Mouse (Mus musculus): ENCODE data around the gene Nrg3. TPM values are rescaled to one million over a fixed set of nuclear protein-coding genes. Genes with fewer than 3 reads are reported as not detected.

The Nrg3 gene
- total RNA-seq, 2 experiments from 2014 or later: 66.5 to 78.1 TPM

GRCm38 (mm10) chr14:38701413-38701812 lies 771.5 kb downstream of the Nrg3 start:
- intact Hi-C loops (cut with DNase I): no loop called here
- no peak for DNase-seq (ENCODE audit: low spot score in 2 of 2)

GRCm38 (mm10) chr14:38700972-38701371 lies 771.9 kb downstream of the Nrg3 start:
- DNase-seq (ENCODE audit: low spot score in 2 of 2): no peak
- intact Hi-C loops (cut with DNase I): no loop called here

GRCm38 (mm10) chr14:38659973-38660372 lies 812.9 kb downstream of the Nrg3 start:
- intact Hi-C loops (cut with DNase I): no loop called here

GRCm38 (mm10) chr14:38637070-38637469 lies 835.8 kb downstream of the Nrg3 start:
- no peak for DNase-seq (ENCODE audit: low spot score in 2 of 2)
- intact Hi-C loops (cut with DNase I): no loop called here

More at GRCm38 (mm10) chr14:38659973-38660372, 812.9 kb downstream of the Nrg3 start:
- DNase-seq (ENCODE audit: low spot score in 2 of 2): no peak

GRCm38 (mm10) chr14:38630114-38630513 lies 842.8 kb downstream of the Nrg3 start:
- intact Hi-C loops (cut with DNase I): no loop called here
- DNase-seq (ENCODE audit: low spot score in 2 of 2): no peak

GRCm38 (mm10) chr14:38629671-38630070 lies 843.2 kb downstream of the Nrg3 start:
- intact Hi-C loops (cut with DNase I): no loop called here
- no peak for DNase-seq (ENCODE audit: low spot score in 2 of 2)

- intact Hi-C loops (cut with DNase I): no loop called here
- no peak for DNase-seq (ENCODE audit: low spot score in 2 of 2)
Observed at GRCm38 (mm10) chr14:38628862-38629619, 843.8 kb downstream of the Nrg3 start.

GRCm38 (mm10) chr14:38616969-38617368 lies 855.9 kb downstream of the Nrg3 start:
- intact Hi-C loops (cut with DNase I): no loop called here
- no peak for DNase-seq (ENCODE audit: low spot score in 2 of 2)

GRCm38 (mm10) chr14:38597735-38598134 lies 875.2 kb downstream of the Nrg3 start:
- intact Hi-C loops (cut with DNase I): no loop called here
- DNase-seq (ENCODE audit: low spot score in 2 of 2): no peak

GRCm38 (mm10) chr14:38594297-38594696 lies 878.6 kb downstream of the Nrg3 start:
- intact Hi-C loops (cut with DNase I): no loop called here
- DNase-seq (ENCODE audit: low spot score in 2 of 2): no peak

- no peak for DNase-seq (ENCODE audit: low spot score in 2 of 2)
- intact Hi-C loops (cut with DNase I): no loop called here
Observed at GRCm38 (mm10) chr14:38576796-38577195, 896.1 kb downstream of the Nrg3 start.

GRCm38 (mm10) chr14:38568184-38568583 lies 904.7 kb downstream of the Nrg3 start:
- intact Hi-C loops (cut with DNase I): no loop called here
- DNase-seq (ENCODE audit: low spot score in 2 of 2): no peak

GRCm38 (mm10) chr14:38566182-38566581 lies 906.7 kb downstream of the Nrg3 start:
- DNase-seq (ENCODE audit: low spot score in 2 of 2): no peak
- intact Hi-C loops (cut with DNase I): no loop called here

GRCm38 (mm10) chr14:38554636-38555035 lies 918.3 kb downstream of the Nrg3 start:
- DNase-seq (ENCODE audit: low spot score in 2 of 2): no peak
- intact Hi-C loops (cut with DNase I): no loop called here

GRCm38 (mm10) chr14:38547257-38547656 lies 925.6 kb downstream of the Nrg3 start:
- intact Hi-C loops (cut with DNase I): no loop called here
- DNase-seq (ENCODE audit: low spot score in 2 of 2): no peak

GRCm38 (mm10) chr14:38535181-38535580 lies 937.7 kb downstream of the Nrg3 start:
- no peak for DNase-seq (ENCODE audit: low spot score in 2 of 2)
- intact Hi-C loops (cut with DNase I): no loop called here

GRCm38 (mm10) chr14:38533495-38533894 lies 939.4 kb downstream of the Nrg3 start:
- intact Hi-C loops (cut with DNase I): no loop called here

GRCm38 (mm10) chr14:38516232-38516631 lies 956.7 kb downstream of the Nrg3 start:
- intact Hi-C loops (cut with DNase I): no loop called here
- no peak for DNase-seq (ENCODE audit: low spot score in 2 of 2)

More at GRCm38 (mm10) chr14:38533495-38533894, 939.4 kb downstream of the Nrg3 start:
- DNase-seq (ENCODE audit: low spot score in 2 of 2): no peak

GRCm38 (mm10) chr14:38509016-38509415 lies 963.9 kb downstream of the Nrg3 start:
- intact Hi-C loops (cut with DNase I): no loop called here
- no peak for DNase-seq (ENCODE audit: low spot score in 2 of 2)

- no peak for DNase-seq (ENCODE audit: low spot score in 2 of 2)
- intact Hi-C loops (cut with DNase I): no loop called here
Observed at GRCm38 (mm10) chr14:38494970-38495369, 977.9 kb downstream of the Nrg3 start.

GRCm38 (mm10) chr14:38447086-38447485 lies 1025.8 kb downstream of the Nrg3 start:
- intact Hi-C loops (cut with DNase I): no loop called here

GRCm38 (mm10) chr14:38444788-38445187 lies 1028.1 kb downstream of the Nrg3 start:
- intact Hi-C loops (cut with DNase I): no loop called here
- DNase-seq (ENCODE audit: low spot score in 2 of 2): no peak

More at GRCm38 (mm10) chr14:38447086-38447485, 1025.8 kb downstream of the Nrg3 start:
- no peak for DNase-seq (ENCODE audit: low spot score in 2 of 2)
